Mouse (Mus musculus) frontal cortex, adult 2 months (tissue): Measurements from ENCODE around the gene Fam178b. TPM values are rescaled to one million over a fixed set of nuclear protein-coding genes. Genes with fewer than 3 reads are reported as not detected.
"Not testable (repeated sequence)": the region's sequence is repeated elsewhere in the genome, so short reads cannot be mapped to it uniquely, and the experiment has no call there.

Source experiments
- DNase-seq, 2 experiments: peaks; one replicate each; pipeline ENCODE4 v3.0.0; 2022; ENCODE audit warnings: low spot score in 1 of 2; ENCODE audit errors: extremely low spot score in 1 of 2
- polyA plus RNA-seq: library from polyadenylated mRNA; depleted of rRNA; stranded (reverse); fragments of >200 nt; gene quantifications from 2 replicates; pipeline ENCODE4 v1.2.3, GENCODE M21; 2012

Fam178b gene
- polyA plus RNA-seq, 1 experiment: 0.58 TPM

- DNase-seq: no peak
These were observed 134.2 kb downstream of the Fam178b start for GRCm38 (mm10) chr1:36548771-36549170.

GRCm38 (mm10) chr1:36547981-36548598 lies 134.9 kb downstream of the Fam178b start:
- peak in 1 of 2 experiments; percentile 36 for DNase-seq

- DNase-seq: peak; percentile 98 to 99
These were observed 136.0 kb downstream of the Fam178b start, which contains the start of gene Ankrd39 for GRCm38 (mm10) chr1:36546888-36547471. Gene Ankrd39, minus strand, starts transcription at chr1:36547445.

- DNase-seq: peak in 1 of 2 experiments; percentile 28
These were observed 137.0 kb downstream of the Fam178b start for GRCm38 (mm10) chr1:36545845-36546600.

DNA sequence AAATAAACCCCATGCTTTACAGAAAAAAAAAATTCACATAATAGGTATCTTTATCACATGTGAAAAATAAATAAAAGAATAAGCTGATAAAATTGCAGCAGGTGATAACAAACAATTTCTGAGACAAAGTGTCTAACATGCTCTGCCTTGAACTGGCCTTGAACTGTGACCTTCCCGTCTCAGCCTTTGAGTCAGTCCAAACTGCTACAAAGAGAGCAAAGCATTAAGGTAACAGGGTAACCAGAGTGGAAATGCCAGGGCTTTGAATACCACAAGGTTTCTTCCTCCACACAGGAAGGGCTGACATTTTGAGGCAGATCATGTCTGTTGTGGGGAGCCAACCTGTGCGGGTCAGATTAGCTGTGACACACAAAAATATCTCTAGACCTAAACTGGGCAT lies 137.6 kb downstream of the Fam178b start:
- DNase-seq: no peak

DNA sequence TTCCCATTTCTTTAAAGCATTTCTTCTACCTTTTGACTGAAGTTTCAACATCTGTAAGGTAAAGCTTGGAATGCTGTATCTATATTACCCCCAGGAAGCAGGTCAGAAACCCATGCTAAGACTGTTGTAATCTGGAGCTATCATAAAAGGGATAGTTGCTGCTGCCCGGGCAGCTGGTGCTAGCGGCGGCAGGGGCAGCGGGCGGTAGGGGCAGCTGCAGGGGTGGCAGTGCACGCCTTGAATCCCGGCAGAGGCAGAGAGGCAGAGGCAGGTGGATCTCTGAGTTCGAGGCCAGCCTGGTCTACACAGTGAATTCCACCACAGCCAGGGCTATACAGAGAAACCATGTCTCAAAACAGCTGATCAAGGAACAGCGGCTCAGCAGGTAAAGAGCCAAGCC lies 140.1 kb downstream of the Fam178b start:
- no peak for DNase-seq

- no peak for DNase-seq
These were observed 141.1 kb downstream of the Fam178b start for GRCm38 (mm10) chr1:36541844-36542243.

DNA sequence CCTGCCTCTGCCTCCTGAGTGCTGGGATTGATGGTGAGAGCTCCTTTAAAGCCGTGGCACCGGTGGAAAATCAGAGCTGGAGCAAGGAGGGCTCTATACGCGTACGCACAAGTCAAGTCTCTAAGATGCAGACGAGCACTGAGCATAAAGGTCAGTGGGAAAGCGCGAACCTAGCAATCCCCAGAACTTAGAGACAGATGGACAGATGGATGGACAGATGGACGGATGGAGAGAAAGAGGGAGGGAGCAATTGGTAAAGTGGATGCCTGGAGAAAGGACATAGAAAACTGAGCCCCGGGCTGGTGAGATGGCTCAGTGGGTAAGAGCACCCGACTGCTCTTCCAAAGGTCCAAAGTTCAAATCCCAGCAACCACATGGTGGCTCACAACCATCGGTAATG lies 142.2 kb downstream of the Fam178b start:
- DNase-seq: no peak

DNA sequence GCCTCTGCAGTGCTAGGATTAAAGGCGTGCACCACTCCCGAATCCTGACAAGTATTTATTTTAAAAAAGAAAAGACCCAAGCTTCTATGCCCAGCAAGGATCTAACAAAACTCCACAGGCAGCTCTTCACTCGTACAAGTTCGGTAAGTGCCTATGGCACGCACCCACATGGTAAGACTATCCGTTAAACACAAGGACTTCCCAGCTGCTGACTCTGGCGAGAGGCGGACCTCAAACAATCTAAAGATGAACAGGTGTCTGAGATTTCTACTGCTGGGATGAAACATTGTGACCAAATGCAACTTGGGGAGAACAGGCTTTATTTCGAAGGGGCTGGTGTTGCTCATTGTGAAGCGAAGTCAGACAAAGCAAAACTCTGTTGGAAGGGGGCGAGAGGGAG lies 142.9 kb downstream of the Fam178b start:
- no peak for DNase-seq

GRCm38 (mm10) chr1:36539186-36539585 lies 143.8 kb downstream of the Fam178b start, which contains the start of gene Gm42417:
Gene Gm42417, minus strand, starts transcription at chr1:36539429.
- DNase-seq: no peak

DNA sequence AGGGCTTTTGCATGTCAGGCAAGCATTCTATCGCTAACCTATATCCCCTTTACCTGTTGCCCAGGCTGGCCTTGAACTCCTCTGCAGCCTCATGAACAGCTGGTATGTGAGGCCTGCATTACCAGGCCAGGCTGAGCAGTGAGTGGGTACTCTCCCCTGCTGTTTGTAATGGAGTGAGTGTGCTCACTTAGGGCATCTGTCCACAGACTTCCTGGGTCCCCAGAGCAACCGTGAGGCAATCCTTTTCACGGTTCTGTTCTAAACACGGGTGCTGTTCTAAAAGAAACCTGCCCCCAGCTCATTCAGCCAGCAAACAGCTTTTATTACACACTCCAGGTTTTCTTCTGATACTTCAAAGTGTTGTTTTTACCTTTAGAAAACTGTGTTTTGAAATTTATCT lies 144.3 kb downstream of the Fam178b start:
- DNase-seq: no peak

GRCm38 (mm10) chr1:36536783-36537182 lies 146.2 kb downstream of the Fam178b start, which contains the start of gene Ankrd23:
Gene Ankrd23, minus strand, starts transcription at chr1:36536883.
- not testable (repeated sequence) for DNase-seq

DNA sequence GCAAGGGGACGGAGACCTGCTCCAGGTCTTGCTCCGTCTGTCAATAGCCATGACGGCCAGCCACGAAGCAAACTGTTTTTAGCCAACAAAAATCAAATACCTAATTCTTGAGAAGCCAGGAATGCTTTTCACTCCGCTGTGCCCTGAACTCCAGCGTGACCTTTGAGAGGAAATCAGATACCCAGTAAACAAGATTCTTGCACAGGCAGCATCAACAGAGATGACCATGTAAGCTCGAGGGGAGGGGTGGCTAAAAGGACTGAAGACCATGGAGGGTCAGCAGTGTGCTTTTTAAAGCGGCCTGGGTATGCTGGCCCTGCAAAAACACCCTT lies 146.6 kb downstream of the Fam178b start:
- DNase-seq: no peak

- peak in 1 of 2 experiments; percentile 20 for DNase-seq
These were observed 147.2 kb downstream of the Fam178b start for GRCm38 (mm10) chr1:36535477-36536396.

DNA sequence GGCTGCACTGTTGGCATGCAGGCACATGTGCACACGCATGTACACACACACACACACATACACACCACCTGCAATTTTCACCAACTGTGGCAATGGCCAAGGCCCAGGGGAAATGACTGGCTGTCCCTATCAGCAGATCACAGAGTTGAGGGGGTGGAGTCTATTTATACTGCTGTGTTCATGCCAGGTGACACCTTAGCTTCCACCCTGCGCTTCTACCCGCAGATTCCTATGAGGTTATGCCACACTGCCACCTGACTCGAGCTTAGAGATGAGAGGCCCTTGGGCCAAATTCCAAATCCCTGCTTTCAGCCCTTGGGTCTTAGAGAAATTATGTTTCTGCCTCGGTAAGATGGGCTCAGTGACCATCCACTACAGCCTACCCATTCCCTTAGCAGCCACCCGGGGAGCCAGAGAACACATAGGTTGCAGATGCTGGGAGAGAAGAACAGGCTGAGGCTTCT lies 148.4 kb downstream of the Fam178b start:
- no peak for DNase-seq

DNA sequence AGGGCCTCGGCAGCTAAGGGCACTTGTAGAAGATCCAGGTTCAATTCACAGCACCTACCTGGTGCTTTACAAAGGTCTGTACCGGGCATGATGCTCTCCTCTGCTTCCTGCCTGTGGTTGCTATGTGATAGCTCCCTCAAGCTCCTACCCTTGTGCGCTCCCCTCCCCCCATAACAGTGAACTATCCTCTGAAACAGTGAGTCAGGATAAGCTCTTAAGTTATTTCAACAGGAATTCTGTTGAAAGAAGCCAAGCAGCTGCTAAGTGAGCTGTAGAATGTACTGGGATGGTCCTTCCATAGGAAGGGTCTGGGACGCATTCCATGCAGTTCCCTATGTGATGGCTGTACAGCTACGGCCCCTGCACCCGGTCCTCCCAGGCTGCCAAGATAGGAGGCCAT lies 149.4 kb downstream of the Fam178b start:
- no peak for DNase-seq

DNA sequence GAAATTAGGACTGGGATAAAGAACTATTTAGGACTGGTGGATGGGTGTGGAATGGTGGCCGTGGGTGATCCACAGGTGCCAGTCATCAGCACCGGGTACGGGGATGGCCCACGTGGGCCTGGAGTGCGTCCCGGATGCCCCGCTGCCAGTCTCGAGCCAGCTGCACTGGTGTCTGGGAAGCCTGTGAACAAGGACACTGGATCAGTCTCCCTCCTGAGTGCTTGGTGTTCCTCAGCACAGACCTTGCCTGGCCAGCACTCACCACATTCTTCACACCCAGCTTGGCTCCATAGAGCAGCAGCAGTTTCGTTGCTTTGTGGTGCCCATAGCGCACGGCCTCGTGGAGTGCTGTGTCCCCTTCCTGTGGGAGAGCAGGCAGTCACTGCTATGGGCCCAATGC lies 151.5 kb downstream of the Fam178b start:
- no peak for DNase-seq

DNA sequence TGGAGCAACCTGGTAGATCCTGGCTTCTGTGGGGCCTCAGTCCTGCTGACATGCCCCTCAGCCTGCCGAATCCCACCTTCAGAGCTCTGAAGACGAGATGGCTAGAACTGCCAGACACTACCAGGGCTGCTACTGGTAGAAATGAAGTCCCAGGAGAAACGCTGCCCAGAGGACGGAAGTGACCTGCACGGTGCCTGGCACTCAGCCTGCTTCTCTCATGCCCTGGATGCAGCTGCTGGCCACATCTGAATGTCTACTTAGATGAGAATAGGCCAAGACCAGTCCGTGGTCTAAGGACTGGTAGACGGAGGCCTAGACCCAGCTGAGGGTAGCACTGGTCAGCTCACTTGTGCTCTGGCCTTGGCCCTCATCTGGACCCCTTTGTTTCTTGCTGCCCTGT lies 152.0 kb downstream of the Fam178b start:
- no peak for DNase-seq

GRCm38 (mm10) chr1:36530485-36530884 lies 152.5 kb downstream of the Fam178b start:
- DNase-seq: peak in 1 of 2 experiments; percentile 13

- DNase-seq: no peak
These were observed 153.1 kb downstream of the Fam178b start for GRCm38 (mm10) chr1:36529875-36530274.
